Mouse (Mus musculus) stomach, postnatal 0 days (tissue): ENCODE results near the gene Tjp1. TPM values are rescaled to one million over a fixed set of nuclear protein-coding genes. Genes with fewer than 3 reads are reported as not detected.

ENCODE experiments used
- ATAC-seq: fragments of 200-750 bp; cut with Nextera tagmentation; 2 replicates; pipeline ENCODE4 v1.8.0; 2017; ENCODE audit not compliant: low FRiP score, low TSS enrichment
- DNase-seq: peaks from one replicate; pipeline ENCODE4 v3.0.0-alpha.2; 2016; ENCODE audit warnings: low spot score
- H3K27ac ChIP-seq: fragments of 300-500 bp; sonication (generic); replicated peaks from 2 replicates; pipeline ENCODE4 v1.5.1; 2014; ENCODE audit warnings: mild to moderate bottlenecking, control low read depth
- H3K27me3 ChIP-seq: fragments of 300-500 bp; sonication (generic); 2 replicates; pipeline ENCODE4 v1.6.1; 2014; ENCODE audit warnings: low read length; ENCODE audit not compliant: control insufficient read depth, insufficient read depth
- H3K36me3 ChIP-seq: fragments of 300-500 bp; sonication (generic); 2 replicates; pipeline ENCODE4 v1.6.1; 2014; ENCODE audit warnings: low read length, mixed read lengths; ENCODE audit not compliant: control insufficient read depth, insufficient read depth
- H3K4me1 ChIP-seq: fragments of 300-500 bp; sonication (generic); replicated peaks from 2 replicates; pipeline ENCODE4 v1.6.1; 2014; ENCODE audit warnings: antibody characterized with exemption; ENCODE audit not compliant: control insufficient read depth, insufficient read depth
- H3K4me2 ChIP-seq: fragments of 300-500 bp; sonication (generic); replicated peaks from 2 replicates; pipeline ENCODE4 v1.6.1; 2014; ENCODE audit warnings: low read depth, mild to moderate bottlenecking, control low read depth, moderate library complexity
- H3K4me3 ChIP-seq: fragments of 300-500 bp; sonication (generic); 2 replicates; pipeline ENCODE4 v1.5.1; 2014; ENCODE audit warnings: low read depth, low read length, control low read depth
- H3K9ac ChIP-seq: fragments of 300-500 bp; sonication (generic); 2 replicates; pipeline ENCODE4 v1.6.1; 2014; ENCODE audit warnings: mild to moderate bottlenecking, low read length, control low read depth, mixed read lengths
- H3K9me3 ChIP-seq: fragments of 300-500 bp; sonication (generic); 2 replicates; pipeline ENCODE4 v1.6.1; 2016; ENCODE audit warnings: low read length; ENCODE audit not compliant: control insufficient read depth
- CTCF ChIP-seq: IDR thresholded peaks from 2 replicates; pipeline ENCODE4 v1.5.1; 2016; ENCODE audit warnings: antibody characterized with exemption, low read depth, mild to moderate bottlenecking, moderate library complexity
- EP300 ChIP-seq: optimal IDR thresholded peaks from 2 replicates; pipeline ENCODE3; 2016; ENCODE audit warnings: antibody characterized with exemption
- WGBS: fragments of 180-500 bp; shearing (Covaris S2); extraction: QIAGEN DNeasy Blood & Tissue Kit; methylation state at CpG from one replicate; pipeline ENCODE4 v1.1.7; 2014; 5-methylcytosine and 5-hydroxymethylcytosine counted together
- polyA plus RNA-seq: library from polyadenylated mRNA; unstranded; fragments of >200 nt; fragmentation: Nextera tagmentation; extraction: Ambion mirVana; gene quantifications from 2 replicates; pipeline ENCODE4 v1.2.1, GENCODE M21; 2015

The Tjp1 gene
- polyA plus RNA-seq, 1 experiment from 2014 or later = 12.6 TPM

DNA sequence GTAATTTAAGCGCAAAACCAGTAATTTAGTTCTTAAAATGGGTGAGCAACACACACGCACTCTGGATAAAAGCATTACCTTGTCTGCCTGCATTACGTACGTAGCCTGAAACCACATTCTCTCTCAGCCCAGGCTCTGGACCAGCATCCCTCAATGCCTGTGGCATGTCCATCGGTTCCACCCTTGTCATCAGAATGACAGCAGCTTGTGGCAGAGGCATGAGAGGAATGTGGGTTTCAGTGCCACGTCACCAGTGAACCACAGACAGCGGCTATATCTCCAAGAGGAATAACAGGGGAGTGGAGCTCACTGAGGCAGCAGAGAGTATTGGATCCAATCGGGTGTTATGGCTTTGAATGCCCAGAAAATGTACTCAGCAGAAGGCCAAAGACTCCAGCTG, 88.1 kb downstream of the Tjp1 start:
- Histone ChIP-seq H3K27ac (no peak overlapping the region), H3K4me1 (no peaks in the 10 kb centered on the region), H3K27me3 (no peaks in the 10 kb centered on the region), H3K36me3 (no peaks in the 10 kb centered on the region), H3K4me2 (no peak overlapping the region), H3K9me3 (no peaks in the 10 kb centered on the region), H3K9ac (no peak overlapping the region), H3K4me3 (no peak overlapping the region)
- ATAC-seq = no peak
- DNase-seq = no peak
- 74% methylated on average over 8 of the region's 8 CpGs for WGBS
- TF ChIP-seq EP300 (no peak), CTCF (no peak)

DNA sequence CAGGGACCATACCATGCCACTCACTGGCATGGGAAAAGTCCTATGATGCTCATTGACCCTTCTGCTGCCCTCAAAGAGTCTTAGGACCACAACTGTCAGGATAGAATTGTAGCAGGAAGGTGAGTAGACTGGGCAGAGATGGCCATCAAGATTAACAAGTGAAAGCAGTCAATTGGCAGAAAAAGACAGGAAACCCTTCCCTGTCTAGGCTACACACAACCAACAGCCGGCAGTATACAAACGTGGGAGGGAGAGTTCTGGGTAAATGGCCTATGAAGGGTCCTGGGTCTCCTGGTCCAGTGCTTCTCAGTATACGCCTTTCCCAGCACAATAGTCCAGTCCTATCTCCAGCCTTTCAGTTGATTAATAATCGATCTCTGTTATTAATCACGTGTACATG, 89.4 kb downstream of the Tjp1 start:
- no peaks in the 10 kb centered on the region for H3K36me3 ChIP-seq
- no peaks in the 10 kb centered on the region for H3K4me1 ChIP-seq
- no peaks in the 10 kb centered on the region for H3K9me3 ChIP-seq
- H3K9ac ChIP-seq = no peak overlapping the region
- 66% methylated on average over 5 of the region's 5 CpGs for WGBS
- ATAC-seq (no peak), DNase-seq (no peak)
- H3K27me3 ChIP-seq = no peaks in the 10 kb centered on the region
- TF ChIP-seq EP300 (no peak), CTCF (no peak)
- H3K4me3 ChIP-seq = no peak overlapping the region
- no peak overlapping the region for H3K27ac ChIP-seq
- H3K4me2 ChIP-seq = no peak overlapping the region

DNA sequence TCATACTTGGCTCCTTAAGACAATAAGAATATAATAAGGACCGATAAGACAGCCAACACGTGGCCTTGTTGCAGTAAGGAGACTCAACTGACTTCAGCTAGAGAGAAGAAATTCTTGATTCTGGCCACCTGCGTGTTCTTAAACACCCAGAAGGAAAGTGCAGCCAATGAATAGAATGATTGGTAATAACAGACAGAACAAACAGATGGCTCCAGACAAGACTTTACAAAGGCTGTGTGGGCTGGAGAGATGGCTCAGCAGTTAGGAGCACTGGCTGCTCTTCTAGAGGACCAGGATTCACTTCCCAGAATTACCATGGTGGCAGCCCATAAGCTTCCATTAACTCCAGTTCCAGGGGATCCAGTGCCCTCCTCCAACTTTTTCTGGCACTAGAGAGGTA, 90.7 kb downstream of the Tjp1 start:
- Histone ChIP-seq H3K4me1 (no peaks in the 10 kb centered on the region), H3K27ac (no peak overlapping the region), H3K36me3 (no peaks in the 10 kb centered on the region), H3K9ac (no peak overlapping the region), H3K4me3 (no peak overlapping the region), H3K27me3 (no peaks in the 10 kb centered on the region), H3K4me2 (no peak overlapping the region), H3K9me3 (no peaks in the 10 kb centered on the region)
- DNase-seq (no peak), ATAC-seq (no peak)
- TF ChIP-seq CTCF (no peak), EP300 (no peak)
- 56% methylated on average over 3 of the region's 3 CpGs for WGBS

DNA sequence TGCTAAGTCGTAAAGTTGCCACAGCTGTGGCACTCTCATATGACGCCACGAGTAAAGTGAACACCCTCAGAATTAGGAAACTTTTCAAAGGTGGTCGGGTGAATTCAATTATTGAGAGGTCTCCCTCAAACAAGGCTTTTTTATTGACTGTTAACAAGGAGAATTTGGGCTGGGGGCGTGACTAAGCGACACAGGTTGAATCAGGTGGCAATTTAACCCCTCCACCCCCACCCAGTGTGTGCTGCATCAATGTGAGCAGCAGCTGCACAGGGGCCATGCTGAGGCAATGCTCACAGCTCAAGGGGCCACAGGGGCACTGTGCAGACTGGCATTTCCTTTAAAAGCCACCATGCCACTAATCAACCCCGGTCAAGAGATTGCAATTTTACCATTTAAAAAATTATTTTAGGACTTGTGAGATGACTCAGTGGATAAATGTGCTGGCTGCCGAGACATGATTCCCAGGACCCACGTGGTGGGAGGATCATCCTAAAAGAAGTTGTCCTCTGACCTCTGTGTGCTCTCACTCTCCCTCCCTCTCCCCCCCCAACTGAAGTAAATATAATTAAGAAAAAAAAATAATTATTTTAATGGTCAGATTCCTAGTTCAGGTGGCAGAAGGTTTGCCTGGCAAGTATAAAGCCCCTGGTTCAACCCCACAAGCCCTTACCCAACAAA, 96.4 kb downstream of the Tjp1 start:
- no peaks in the 10 kb centered on the region for H3K9me3 ChIP-seq
- TF ChIP-seq EP300 (no peak), CTCF (no peak)
- no peak overlapping the region for H3K9ac ChIP-seq
- no peaks in the 10 kb centered on the region for H3K36me3 ChIP-seq
- no peak overlapping the region for H3K4me2 ChIP-seq
- ATAC-seq (no peak), DNase-seq (no peak)
- no peak overlapping the region for H3K4me3 ChIP-seq
- no peaks in the 10 kb centered on the region; the same call in 1 of the 2 replicates for H3K4me1 ChIP-seq
- no peak overlapping the region for H3K27ac ChIP-seq
- no peaks in the 10 kb centered on the region for H3K27me3 ChIP-seq
- 35% methylated on average over 9 of the region's 9 CpGs for WGBS

DNA sequence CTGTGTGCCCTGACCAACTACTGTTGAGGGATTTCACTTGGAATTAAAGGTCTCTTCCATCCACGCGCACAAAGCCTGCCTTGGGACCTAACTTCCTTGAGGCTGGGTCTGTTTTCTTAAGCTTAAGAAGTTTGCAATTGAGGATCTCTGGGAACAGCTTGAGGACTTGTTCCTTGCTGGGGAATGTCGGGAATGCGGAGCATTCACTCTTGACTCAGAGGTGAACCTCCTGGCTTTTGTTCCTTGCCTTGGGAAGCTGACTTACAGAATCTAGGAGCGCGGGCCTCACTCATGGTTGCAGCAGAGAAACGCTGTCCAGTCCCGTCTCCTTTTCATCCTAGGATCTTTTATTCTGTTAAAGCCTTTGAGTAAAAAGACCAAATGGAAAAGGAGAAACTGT, 97.2 kb downstream of the Tjp1 start:
- Histone ChIP-seq H3K27ac (no peak overlapping the region), H3K9ac (no peak overlapping the region), H3K9me3 (no peaks in the 10 kb centered on the region), H3K4me2 (no peak overlapping the region), H3K4me1 (no peaks in the 10 kb centered on the region; the same call in 1 of the 2 replicates), H3K36me3 (no peaks in the 10 kb centered on the region), H3K4me3 (no peak overlapping the region), H3K27me3 (no peaks in the 10 kb centered on the region)
- 18% methylated on average over 8 of the region's 8 CpGs for WGBS
- DNase-seq (no peak), ATAC-seq (no peak)
- TF ChIP-seq CTCF = no peak
- no peak for TF ChIP-seq EP300

DNA sequence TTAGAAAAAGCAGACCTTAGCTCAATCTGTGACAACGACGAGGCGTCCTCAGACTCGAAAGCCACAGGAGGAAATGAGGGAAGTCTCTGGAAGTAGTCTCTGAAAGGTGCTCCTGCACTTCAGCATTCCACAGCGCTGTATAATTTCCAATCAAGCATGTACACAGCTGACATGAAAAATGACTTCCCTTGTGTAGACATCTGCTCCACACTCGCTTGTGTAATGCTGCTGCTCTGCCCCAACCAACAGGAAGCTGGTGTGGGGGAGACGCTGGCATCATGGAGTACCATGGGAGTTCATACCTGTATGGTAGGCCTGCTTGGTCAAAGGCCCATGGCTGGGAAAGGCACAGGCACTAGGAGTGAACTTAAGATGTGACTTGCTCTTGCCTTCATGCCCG, 103.1 kb downstream of the Tjp1 start:
- H3K9me3 ChIP-seq = no peaks in the 10 kb centered on the region
- ATAC-seq = peak; percentile 35; the same call in 1 of the 2 replicates
- no peak overlapping the region for H3K9ac ChIP-seq
- no peaks in the 10 kb centered on the region for H3K27me3 ChIP-seq
- no peak for TF ChIP-seq EP300
- no peak for TF ChIP-seq CTCF
- H3K27ac ChIP-seq = peak overlapping the region; percentile 8; the same call in 1 of the 2 replicates
- H3K4me3 ChIP-seq = no peak overlapping the region
- DNase-seq = no peak
- 41% methylated on average over 8 of the region's 8 CpGs for WGBS
- H3K4me1 ChIP-seq = no peaks in the 10 kb centered on the region
- H3K36me3 ChIP-seq = no peaks in the 10 kb centered on the region
- no peak overlapping the region for H3K4me2 ChIP-seq
